In genomic region chr4:106840651-106841145, GRCm38 (mm10) we compare ENCODE assay signal across 8 mouse cellular contexts. TPM values are rescaled to one million over a fixed set of nuclear protein-coding genes. Genes with fewer than 3 reads are reported as not detected.
DNase-seq lines count a peak whose midpoint lies in the region; ATAC-seq and TF ChIP-seq lines count a peak whose summit lies in the region.

No protein-coding gene starts in this region.

- no peak for DNase-seq in gastrocnemius, adult 2 months
- DNase-seq in gastrocnemius, adult 8-10 months (ENCODE audit: low spot score in 2 of 2), result no peak
- DNase-seq in liver, embryonic 14.5 days (ENCODE audit: low read depth in 3 of 3, low spot score in 3 of 3), result no peak
- DNase-seq in frontal cortex, postnatal 36 days (ENCODE audit: low spot score in 2 of 2), result no peak
- DNase-seq in layer of hippocampus, adult 18-20 months (ENCODE audit: low spot score in 2 of 2), result no peak
- no peak for DNase-seq in B cell, adult 2 months

- no peaks in the 10 kb centered on the region for H3K27me3 ChIP-seq in C2C12 (ENCODE audit: control insufficient read depth, insufficient read depth, insufficient read length)
- peaks cover 12% of the 10 kb centered on the region for H3K27me3 ChIP-seq in forebrain, embryonic 13.5 days
- H3K27me3 ChIP-seq in liver, embryonic 14.5 days (ENCODE audit: control insufficient read depth, insufficient read depth, low read length), result no peaks in the 10 kb centered on the region; the same call in 1 of the 2 replicates

- intact Hi-C loops in gastrocnemius, adult 2 months (cut with DNase I), result loop anchor here (1.0 kb wide), 1 partner anchor 70 kb away; the partner anchor contains the start of gene Ssbp3

- no peak for TF ChIP-seq CTCF in gastrocnemius, adult 2 months (IDR thresholded peaks at IDR 0.05)
- no peak for TF ChIP-seq CTCF in C2C12 (IDR thresholded peaks at IDR 0.05; ENCODE audit: control insufficient read depth, insufficient read depth, insufficient read length)
- no peak for TF ChIP-seq CTCF in liver, embryonic 14.5 days (IDR thresholded peaks at IDR 0.05; ENCODE audit: low read depth)

- peak overlapping the region; percentile 100 for H3K4me2 ChIP-seq in forebrain, embryonic 13.5 days
- H3K4me2 ChIP-seq in liver, embryonic 14.5 days (ENCODE audit: low read depth), result peak overlapping the region; percentile 100

- peak overlapping the region; percentile 77 for H3K9ac ChIP-seq in forebrain, embryonic 13.5 days
- H3K9ac ChIP-seq in liver, embryonic 14.5 days (replicated peaks), result no peak overlapping the region; the same call in 1 of the 2 replicates

- peak overlapping the region; percentile 89 for H3ac ChIP-seq in C2C12 (ENCODE audit: control insufficient read depth, insufficient read length, low read depth)

- peaks cover 63% of the 10 kb centered on the region for H3K4me1 ChIP-seq in forebrain, embryonic 13.5 days
- H3K4me1 ChIP-seq in liver, embryonic 14.5 days (replicated peaks; ENCODE audit: control insufficient read depth in 2 of 2, insufficient read depth in 2 of 2, low read length in 1 of 2), result peaks cover 4 to 15% of the 10 kb centered on the region in 2 experiments

- no peaks in the 10 kb centered on the region for H3K79me3 ChIP-seq in C2C12 (ENCODE audit: low read depth)

- no peaks in the 10 kb centered on the region for H3K9me3 ChIP-seq in forebrain, embryonic 13.5 days (replicated peaks)
- H3K9me3 ChIP-seq in liver, embryonic 14.5 days (ENCODE audit: control insufficient read depth, low read length), result no peaks in the 10 kb centered on the region

- H3K27ac ChIP-seq in gastrocnemius, adult 2 months, result peak overlapping the region; percentile 97
- H3K27ac ChIP-seq in forebrain, embryonic 13.5 days, result peak overlapping the region; percentile 99
- no peak overlapping the region for H3K27ac ChIP-seq in liver, embryonic 14.5 days

- no peak for TF ChIP-seq EP300 in liver, embryonic 14.5 days (IDR thresholded peaks at IDR 0.05; ENCODE audit: low read depth)

- no peaks in the 10 kb centered on the region for H3K79me2 ChIP-seq in C2C12 (ENCODE audit: control insufficient read depth, insufficient read depth)

- ATAC-seq in forebrain, embryonic 13.5 days, result no peak
- ATAC-seq in liver, embryonic 14.5 days (ENCODE audit: insufficient read depth), result no peak

- 9% methylated on average over 6 of the region's 6 CpGs for WGBS in forebrain, embryonic 13.5 days
- 49% methylated on average over 6 of the region's 6 CpGs for WGBS in liver, embryonic 14.5 days (ENCODE audit: insufficient replicate concordance)

- H3K36me3 ChIP-seq in C2C12 (ENCODE audit: control insufficient read depth, insufficient read depth), result no peaks in the 10 kb centered on the region
- H3K36me3 ChIP-seq in forebrain, embryonic 13.5 days (ENCODE audit: poor library complexity, severe bottlenecking), result no peaks in the 10 kb centered on the region
- no peaks in the 10 kb centered on the region for H3K36me3 ChIP-seq in liver, embryonic 14.5 days (replicated peaks; ENCODE audit: control insufficient read depth, insufficient read depth, low read depth)

- peak overlapping the region; percentile 87 for H3K4me3 ChIP-seq in gastrocnemius, adult 2 months
- H3K4me3 ChIP-seq in C2C12 (ENCODE audit: insufficient read depth, poor library complexity, severe bottlenecking), result peak overlapping the region; percentile 29
- H3K4me3 ChIP-seq in forebrain, embryonic 13.5 days, result peak overlapping the region; percentile 48
- peak overlapping the region; percentile 41 to 74; a peak in 2 of 4 replicates for H3K4me3 ChIP-seq in liver, embryonic 14.5 days (ENCODE audit: insufficient read depth in 1 of 2, low read depth in 2 of 2, low read length in 2 of 2)

TF ChIP-seq in C2C12, 6 proteins besides CTCF, POLR2A, EP300 and RAD21:
- no peak for TF ChIP-seq USF1 (IDR thresholded peaks at IDR 0.05; ENCODE audit: low read depth)
- no peak for TF ChIP-seq MAX (IDR thresholded peaks at IDR 0.05)
- no peak for TF ChIP-seq FOSL1 (IDR thresholded peaks at IDR 0.05; ENCODE audit: insufficient read depth, low read length, poor library complexity, severe bottlenecking)
- TF ChIP-seq CEBPB (IDR thresholded peaks at IDR 0.05; ENCODE audit: low read depth), result no peak
- no peak for TF ChIP-seq MYOG (IDR thresholded peaks at IDR 0.05; ENCODE audit: control insufficient read depth, extremely low read depth, insufficient read length)

RNA-seq across cellular contexts. Expression of gene Acot11, which starts 35.9 kb away (rescaled TPM):
- total RNA-seq in gastrocnemius, adult 2 months (2021), result 10 to 100 TPM in 1 of 2 experiments, 1 to 10 TPM in 1; 7.1 to 17.3 TPM
- 10 to 100 TPM in 2 of 4 experiments, 1 to 10 TPM in 2; 9.1 to 12.9 (median 10.1) TPM for total RNA-seq in gastrocnemius, adult 8-10 months (2022)
- 0.54 TPM for polyA plus RNA-seq in C2C12 (2012; fragmentation: generic; extraction: Trizol)
- polyA plus RNA-seq in forebrain, embryonic 13.5 days (2015; fragmentation: Nextera tagmentation; extraction: Ambion mirVana), result 0.63 and 0.94 TPM in 2 replicates
- polyA plus RNA-seq in liver, embryonic 14.5 days (2012; rRNA removed), result 3.9 and 4.1 TPM in 2 replicates
- 4.1 and 5.1 TPM in 2 replicates for polyA plus RNA-seq in liver, embryonic 14.5 days (2014; fragmentation: Nextera tagmentation; extraction: Ambion mirVana)
- total RNA-seq in layer of hippocampus, adult 18-20 months (2021), result 10 to 100 TPM; 46.7 to 52.6 TPM

Comparison
In these comparisons a context has a peak if more than half of its experiments do, and no peak if none do; other contexts are left out.
1. H3K4me3 ChIP-seq: peak in every context shown above with its lines; median percentile 87 in gastrocnemius, adult 2 months; 58 in liver, embryonic 14.5 days; 48 in forebrain, embryonic 13.5 days; 29 in C2C12.